Mouse (Mus musculus) heart, embryonic 15.5 days (tissue): Measurements from ENCODE around the gene Ndufs4. TPM values are rescaled to one million over a fixed set of nuclear protein-coding genes. Genes with fewer than 3 reads are reported as not detected.

Source experiments
- ATAC-seq: fragments of 200-750 bp; cut with Nextera tagmentation; replicated peaks from 2 replicates; pipeline ENCODE4 v1.8.0; 2017; ENCODE audit warnings: low read depth, moderate TSS enrichment; ENCODE audit not compliant: insufficient number of reproducible peaks, insufficient read depth, low FRiP score
- H3K27ac ChIP-seq: fragments of 300-500 bp; sonication (generic); 2 replicates; pipeline ENCODE4 v1.5.1; 2015; ENCODE audit warnings: mild to moderate bottlenecking, inconsistent platforms
- H3K27me3 ChIP-seq: fragments of 300-500 bp; sonication (generic); 2 replicates; pipeline ENCODE4 v1.6.1; 2015; ENCODE audit warnings: inconsistent platforms
- H3K36me3 ChIP-seq: fragments of 300-500 bp; sonication (generic); 2 replicates; pipeline ENCODE4 v1.6.1; 2015; ENCODE audit warnings: mild to moderate bottlenecking, inconsistent platforms
- H3K4me1 ChIP-seq: fragments of 300-500 bp; sonication (generic); replicated peaks from 2 replicates; pipeline ENCODE4 v1.6.1; 2015; ENCODE audit warnings: inconsistent platforms
- H3K4me2 ChIP-seq: fragments of 300-500 bp; sonication (generic); 2 replicates; pipeline ENCODE4 v1.6.1; 2015; ENCODE audit warnings: inconsistent platforms, mild to moderate bottlenecking, moderate library complexity
- H3K4me3 ChIP-seq: fragments of 300-500 bp; sonication (generic); 2 replicates; pipeline ENCODE4 v1.5.1; 2015; ENCODE audit warnings: mild to moderate bottlenecking, inconsistent platforms
- H3K9ac ChIP-seq: fragments of 300-500 bp; sonication (generic); 2 replicates; pipeline ENCODE4 v1.6.1; 2015; ENCODE audit warnings: mild to moderate bottlenecking, inconsistent platforms
- H3K9me3 ChIP-seq: fragments of 300-500 bp; sonication (generic); replicated peaks from 2 replicates; pipeline ENCODE4 v1.6.1; 2016; ENCODE audit warnings: inconsistent platforms
- WGBS: fragments of 180-500 bp; shearing (Covaris S2); methylation state at CpG from one replicate; pipeline ENCODE4 v1.1.7; 2015; ENCODE audit warnings: mixed read lengths; 5-methylcytosine and 5-hydroxymethylcytosine counted together
- polyA plus RNA-seq: library from polyadenylated mRNA; unstranded; fragments of >200 nt; fragmentation: Nextera tagmentation; extraction: Ambion mirVana; gene quantifications from 2 replicates; pipeline ENCODE4 v1.2.1, GENCODE M21; 2015

Ndufs4 gene
- polyA plus RNA-seq, 1 experiment from 2014 or later: 430 TPM

- no peak for ATAC-seq
Measured at GRCm38 (mm10) chr13:114319835-114320389, 68.1 kb downstream of the Ndufs4 start.

GRCm38 (mm10) chr13:114319136-114319535 lies 68.9 kb downstream of the Ndufs4 start:
- H3K4me3 ChIP-seq: no peak overlapping the region
- H3K9me3 ChIP-seq: no peaks in the 10 kb centered on the region
- no peak overlapping the region for H3K27ac ChIP-seq
- no peak for ATAC-seq
- H3K4me2 ChIP-seq: no peak overlapping the region
- H3K36me3 ChIP-seq: 0 out of 2 replicates have a peak, but pooled peaks cover 4% of the 10 kb centered on the region
- no peaks in the 10 kb centered on the region; the same call in 1 of the 2 replicates for H3K4me1 ChIP-seq
- no peaks in the 10 kb centered on the region for H3K27me3 ChIP-seq
- no peak overlapping the region for H3K9ac ChIP-seq

More at GRCm38 (mm10) chr13:114319835-114320389, 68.1 kb downstream of the Ndufs4 start:
- Histone ChIP-seq H3K4me2 (no peak overlapping the region), H3K27me3 (no peaks in the 10 kb centered on the region), H3K9me3 (no peaks in the 10 kb centered on the region), H3K27ac (no peak overlapping the region), H3K4me3 (no peak overlapping the region), H3K9ac (no peak overlapping the region), H3K36me3 (0 out of 2 replicates have a peak, but pooled peaks cover 4% of the 10 kb centered on the region), H3K4me1 (no peaks in the 10 kb centered on the region; the same call in 1 of the 2 replicates)
- WGBS: 81% methylated on average over 2 of the region's 2 CpGs

- ATAC-seq: no peak
- Histone ChIP-seq H3K4me2 (no peak overlapping the region), H3K4me1 (no peaks in the 10 kb centered on the region; the same call in 1 of the 2 replicates), H3K4me3 (no peak overlapping the region), H3K27me3 (no peaks in the 10 kb centered on the region), H3K9ac (no peak overlapping the region), H3K36me3 (0 out of 2 replicates have a peak, but pooled peaks cover 4% of the 10 kb centered on the region), H3K9me3 (no peaks in the 10 kb centered on the region), H3K27ac (no peak overlapping the region)
- 94% methylated on average over 3 of the region's 3 CpGs for WGBS
Measured at GRCm38 (mm10) chr13:114315374-114315773, 72.7 kb downstream of the Ndufs4 start.

GRCm38 (mm10) chr13:114314953-114315352 lies 73.1 kb downstream of the Ndufs4 start:
- 0 out of 2 replicates have a peak, but pooled peaks cover 4% of the 10 kb centered on the region for H3K36me3 ChIP-seq
- no peaks in the 10 kb centered on the region for H3K9me3 ChIP-seq
- no peak overlapping the region for H3K9ac ChIP-seq
- no peak for ATAC-seq
- no peaks in the 10 kb centered on the region for H3K27me3 ChIP-seq
- H3K4me2 ChIP-seq: no peak overlapping the region
- 88% methylated on average over 3 of the region's 3 CpGs for WGBS
- no peak overlapping the region for H3K27ac ChIP-seq
- no peaks in the 10 kb centered on the region; the same call in 1 of the 2 replicates for H3K4me1 ChIP-seq
- no peak overlapping the region for H3K4me3 ChIP-seq

GRCm38 (mm10) chr13:114310591-114310990 lies 77.5 kb downstream of the Ndufs4 start:
- ATAC-seq: no peak
- Histone ChIP-seq H3K27ac (no peak overlapping the region), H3K36me3 (0 out of 2 replicates have a peak, but pooled peaks cover 4% of the 10 kb centered on the region), H3K9ac (no peak overlapping the region), H3K9me3 (no peaks in the 10 kb centered on the region), H3K4me2 (no peak overlapping the region), H3K4me1 (no peaks in the 10 kb centered on the region), H3K27me3 (no peaks in the 10 kb centered on the region), H3K4me3 (no peak overlapping the region)
- WGBS: 92% methylated on average over 11 of the region's 11 CpGs

GRCm38 (mm10) chr13:114304684-114305083 lies 83.4 kb downstream of the Ndufs4 start:
- WGBS: 79% methylated on average over 7 of the region's 7 CpGs

GRCm38 (mm10) chr13:114303466-114304175 lies 84.4 kb downstream of the Ndufs4 start:
- WGBS: 84% methylated on average over 4 of the region's 4 CpGs
- H3K27me3 ChIP-seq: no peaks in the 10 kb centered on the region
- no peak overlapping the region for H3K4me3 ChIP-seq
- no peaks in the 10 kb centered on the region for H3K9me3 ChIP-seq
- no peaks in the 10 kb centered on the region; the same call in 1 of the 2 replicates for H3K4me1 ChIP-seq
- ATAC-seq: no peak
- peaks cover 4% of the 10 kb centered on the region; the same call in 1 of the 2 replicates for H3K36me3 ChIP-seq
- no peak overlapping the region for H3K9ac ChIP-seq
- H3K27ac ChIP-seq: no peak overlapping the region
- no peak overlapping the region for H3K4me2 ChIP-seq

More at GRCm38 (mm10) chr13:114304684-114305083, 83.4 kb downstream of the Ndufs4 start:
- Histone ChIP-seq H3K27me3 (no peaks in the 10 kb centered on the region), H3K4me1 (no peaks in the 10 kb centered on the region), H3K9ac (no peak overlapping the region), H3K4me2 (no peak overlapping the region), H3K27ac (no peak overlapping the region), H3K9me3 (no peaks in the 10 kb centered on the region), H3K4me3 (no peak overlapping the region), H3K36me3 (peaks cover 4% of the 10 kb centered on the region; the same call in 1 of the 2 replicates)
- ATAC-seq: no peak

- no peak for ATAC-seq
- H3K36me3 ChIP-seq: no peaks in the 10 kb centered on the region
- no peaks in the 10 kb centered on the region for H3K27me3 ChIP-seq
- H3K9me3 ChIP-seq: no peaks in the 10 kb centered on the region
- no peak overlapping the region for H3K9ac ChIP-seq
- H3K27ac ChIP-seq: no peak overlapping the region
- no peak overlapping the region for H3K4me3 ChIP-seq
- no peak overlapping the region for H3K4me2 ChIP-seq
- 75% methylated on average over 3 of the region's 3 CpGs for WGBS
- no peaks in the 10 kb centered on the region; the same call in 1 of the 2 replicates for H3K4me1 ChIP-seq
Measured at GRCm38 (mm10) chr13:114297761-114298160, 90.3 kb downstream of the Ndufs4 start.

GRCm38 (mm10) chr13:114296556-114296955 lies 91.5 kb downstream of the Ndufs4 start:
- WGBS: 69% methylated on average over 4 of the region's 4 CpGs

GRCm38 (mm10) chr13:114289411-114289810 lies 98.6 kb downstream of the Ndufs4 start:
- H3K9ac ChIP-seq: no peak overlapping the region
- no peaks in the 10 kb centered on the region for H3K27me3 ChIP-seq
- H3K4me3 ChIP-seq: no peak overlapping the region
- H3K4me2 ChIP-seq: no peak overlapping the region
- H3K4me1 ChIP-seq: peaks cover 10% of the 10 kb centered on the region
- H3K9me3 ChIP-seq: no peaks in the 10 kb centered on the region
- no peak for ATAC-seq
- no peak overlapping the region for H3K27ac ChIP-seq
- peaks cover 12% of the 10 kb centered on the region; the same call in 1 of the 2 replicates for H3K36me3 ChIP-seq
- WGBS: 75% methylated on average over 1 of the region's 1 CpGs

More at GRCm38 (mm10) chr13:114296556-114296955, 91.5 kb downstream of the Ndufs4 start:
- no peaks in the 10 kb centered on the region; the same call in 1 of the 2 replicates for H3K4me1 ChIP-seq
- H3K27ac ChIP-seq: no peak overlapping the region
- no peak for ATAC-seq
- no peak overlapping the region for H3K4me3 ChIP-seq
- H3K4me2 ChIP-seq: no peak overlapping the region
- H3K9ac ChIP-seq: no peak overlapping the region
- no peaks in the 10 kb centered on the region for H3K27me3 ChIP-seq
- H3K9me3 ChIP-seq: no peaks in the 10 kb centered on the region
- no peaks in the 10 kb centered on the region for H3K36me3 ChIP-seq

GRCm38 (mm10) chr13:114288511-114288910 lies 99.5 kb downstream of the Ndufs4 start:
- Histone ChIP-seq H3K36me3 (peaks cover 15% of the 10 kb centered on the region), H3K27me3 (no peaks in the 10 kb centered on the region), H3K9me3 (no peaks in the 10 kb centered on the region), H3K4me1 (peaks cover 10% of the 10 kb centered on the region), H3K4me2 (no peak overlapping the region), H3K4me3 (no peak overlapping the region), H3K27ac (peak overlapping the region; percentile 68), H3K9ac (no peak overlapping the region)
- ATAC-seq: 0 out of 2 replicates have a peak, but pooled peaks have one; percentile 35
- WGBS: 46% methylated on average over 3 of the region's 3 CpGs
